Mouse (Mus musculus) liver, adult 2 months (tissue): ENCODE data around the gene Cisd3.

Source experiments
- CTCF ChIP-seq: fragments of 200-500 bp; IDR thresholded peaks from 2 replicates; pipeline ENCODE4 v1.5.1; 2011; ENCODE audit warnings: low read depth, low read length, control low read depth
- POLR2A ChIP-seq: fragments of 200-500 bp; IDR thresholded peaks from 2 replicates; pipeline ENCODE4 v1.6.1; 2011; ENCODE audit warnings: low read length, control low read depth; ENCODE audit not compliant: insufficient read depth; ENCODE audit errors: extremely low read depth

DNA sequence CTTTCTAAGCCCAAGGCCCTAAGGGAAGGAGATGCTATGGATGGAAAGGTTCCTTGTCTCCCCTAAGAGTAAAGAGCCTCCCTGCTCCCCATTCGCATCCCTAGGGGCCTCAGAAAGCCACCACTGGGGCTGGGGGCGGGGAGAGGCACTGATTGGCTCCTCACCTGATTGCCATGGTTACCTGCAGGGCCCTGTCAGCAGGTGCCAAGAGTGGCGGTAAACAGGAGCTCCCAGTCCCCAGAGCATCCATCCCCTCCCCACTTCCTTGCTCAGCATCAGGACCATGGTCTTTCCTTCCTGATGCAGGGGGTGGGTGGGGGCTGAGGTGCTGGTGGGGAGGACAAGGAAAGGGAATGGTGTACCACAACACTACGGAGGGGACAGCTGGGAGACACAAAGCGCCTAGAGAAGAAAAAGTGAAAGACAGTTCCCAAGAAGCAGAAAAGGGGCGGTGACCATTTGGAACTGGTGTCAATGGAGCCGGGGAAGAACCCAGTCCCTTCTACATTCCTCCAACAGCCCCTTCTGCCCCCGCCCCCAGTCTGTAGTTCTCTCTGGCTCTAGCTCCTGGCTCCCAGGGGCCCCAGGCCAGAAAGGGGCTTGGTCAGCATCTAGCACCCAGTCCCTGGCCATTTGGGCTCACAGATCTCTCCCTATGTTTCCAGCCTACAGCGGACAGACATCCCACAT is 10.2 kb downstream of the Cisd3 start:
- TF ChIP-seq POLR2A (no peak), CTCF (no peak)
